Comparison of ENCODE assay signal across 8 mouse cellular contexts in genomic region chr12:54710494-54710879, GRCm38 (mm10). TPM values are rescaled to one million over a fixed set of nuclear protein-coding genes. Genes with fewer than 3 reads are reported as not detected.
DNase-seq lines count a peak whose midpoint lies in the region; ATAC-seq lines count a peak whose summit lies in the region.
"Not testable (repeated sequence)": the region's sequence is repeated elsewhere in the genome, so short reads cannot be mapped to it uniquely, and the experiment has no call there.

No protein-coding gene starts in this region.

- not testable (repeated sequence) for H3K9me3 ChIP-seq in forebrain, embryonic 12.5 days; heart, embryonic 16.5 days (replicated peaks; ENCODE audit: control insufficient read depth, low read length); limb, embryonic 13.5 days

- WGBS in forebrain, embryonic 12.5 days: 0% methylated on average over 3 of the region's 8 CpGs
- 0% methylated on average over 3 of the region's 8 CpGs for WGBS in heart, embryonic 16.5 days
- 0% methylated on average over 3 of the region's 8 CpGs for WGBS in limb, embryonic 13.5 days

- H3K4me3 ChIP-seq in forebrain, embryonic 12.5 days (replicated peaks); heart, embryonic 16.5 days (ENCODE audit: low read length); limb, embryonic 13.5 days: not testable (repeated sequence)

- not testable (repeated sequence) for H3K4me1 ChIP-seq in forebrain, embryonic 12.5 days; heart, embryonic 16.5 days (ENCODE audit: control insufficient read depth, insufficient read depth, low read length); limb, embryonic 13.5 days

- ATAC-seq in cerebellum, adult (ENCODE audit: insufficient number of reproducible peaks, low FRiP score, low TSS enrichment): peak; percentile 72
- peak; percentile 86 for ATAC-seq in forebrain, embryonic 12.5 days (ENCODE audit: low FRiP score)
- ATAC-seq in heart, embryonic 16.5 days (replicated peaks; ENCODE audit: extremely low read depth, insufficient read depth, low FRiP score): peak; percentile 77
- peak; percentile 88 for ATAC-seq in limb, embryonic 13.5 days (ENCODE audit: low FRiP score, low read depth)
- peak; percentile 41 for ATAC-seq in megakaryocyte progenitor cell, adult 5-6 weeks (replicated peaks; ENCODE audit: poor library complexity)

- not testable (repeated sequence) for H3K36me3 ChIP-seq in forebrain, embryonic 12.5 days (replicated peaks); heart, embryonic 16.5 days (ENCODE audit: control insufficient read depth, insufficient read depth); limb, embryonic 13.5 days

- H3K9ac ChIP-seq in forebrain, embryonic 12.5 days; heart, embryonic 16.5 days (ENCODE audit: low read length); limb, embryonic 13.5 days: not testable (repeated sequence)

- peak; percentile 52 for DNase-seq in kidney, adult 9 months
- DNase-seq in right cerebral cortex, postnatal 10 days (ENCODE audit: low spot score in 2 of 2): peak; percentile 77 to 91
- peak; percentile 29 for DNase-seq in urinary bladder, postnatal 14 days (ENCODE audit: low spot score)

- H3K4me2 ChIP-seq in forebrain, embryonic 12.5 days; heart, embryonic 16.5 days (ENCODE audit: low read depth, low read length); limb, embryonic 13.5 days (replicated peaks): not testable (repeated sequence)

- H3K27me3 ChIP-seq in forebrain, embryonic 12.5 days; heart, embryonic 16.5 days (ENCODE audit: control insufficient read depth, insufficient read depth, low read length); limb, embryonic 13.5 days: not testable (repeated sequence)

- peak overlapping the region; percentile 73; the same call in 1 of the 2 replicates for H3K27ac ChIP-seq in forebrain, embryonic 12.5 days
- H3K27ac ChIP-seq in heart, embryonic 16.5 days (ENCODE audit: low read length); limb, embryonic 13.5 days: not testable (repeated sequence)

RNA-seq across cellular contexts. Expression of gene Eapp, which starts 14.8 kb away (rescaled TPM):
- 77.3 and 83.5 TPM in 2 replicates for polyA plus RNA-seq in forebrain, embryonic 12.5 days (2016; fragmentation: Nextera tagmentation; extraction: Ambion mirVana)
- polyA plus RNA-seq in heart, embryonic 16.5 days (2015; fragmentation: Nextera tagmentation; extraction: Ambion mirVana): 43.3 and 45.7 TPM in 2 replicates
- polyA plus RNA-seq in limb, embryonic 13.5 days (2015; fragmentation: Nextera tagmentation; extraction: Ambion mirVana): 72.8 and 79.7 TPM in 2 replicates
- 52.0 and 58.7 TPM in 2 replicates for total RNA-seq in megakaryocyte progenitor cell, adult 5-6 weeks (2015)
- 42.7 and 75.4 TPM in 2 replicates for total RNA-seq in megakaryocyte progenitor cell, adult 5-6 weeks (2017)

RNA-seq across cellular contexts. Expression of gene Sptssa, which starts 54.1 kb away (rescaled TPM):
- polyA plus RNA-seq in forebrain, embryonic 12.5 days (2016; fragmentation: Nextera tagmentation; extraction: Ambion mirVana): 164 and 171 TPM in 2 replicates
- polyA plus RNA-seq in heart, embryonic 16.5 days (2015; fragmentation: Nextera tagmentation; extraction: Ambion mirVana): 140 and 168 TPM in 2 replicates
- 219 and 235 TPM in 2 replicates for polyA plus RNA-seq in limb, embryonic 13.5 days (2015; fragmentation: Nextera tagmentation; extraction: Ambion mirVana)
- 232 and 247 TPM in 2 replicates for total RNA-seq in megakaryocyte progenitor cell, adult 5-6 weeks (2015)
- total RNA-seq in megakaryocyte progenitor cell, adult 5-6 weeks (2017): 160 and 165 TPM in 2 replicates

Comparison
In these comparisons a context has a peak if more than half of its experiments do, and no peak if none do; other contexts are left out.
1. DNase-seq: peak in every context shown above with its lines; median percentile 84 in right cerebral cortex, postnatal 10 days; 52 in kidney, adult 9 months; 29 in urinary bladder, postnatal 14 days.